Mouse (Mus musculus): ENCODE results near the gene Rassf4.

DNA sequence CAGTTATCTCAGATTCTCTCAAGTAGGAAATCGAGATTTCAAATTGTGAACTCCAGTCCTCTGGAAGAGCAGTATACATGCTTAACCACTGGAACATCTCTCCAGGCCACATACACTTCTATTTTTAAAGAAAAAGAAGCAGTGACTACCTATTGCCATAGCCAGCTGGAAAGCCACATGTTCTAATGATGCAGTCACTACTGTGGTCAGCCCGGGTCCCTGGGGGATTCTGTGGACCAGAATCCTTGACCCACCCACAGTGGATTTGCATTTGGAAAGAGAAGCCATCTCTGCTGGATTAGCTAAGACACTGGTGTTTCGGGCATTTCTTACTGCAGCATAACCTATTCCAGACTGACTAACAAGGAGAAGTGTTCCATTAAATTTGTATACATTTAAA lies 6.4 kb downstream of the Rassf4 start:
- TF ChIP-seq CTCF (IDR thresholded peaks at IDR 0.05) (no peak), POLR2A (IDR thresholded peaks at IDR 0.05; ENCODE audit: insufficient read depth, low read depth, low read length) (no peak), EP300 (IDR thresholded peaks at IDR 0.05; ENCODE audit: insufficient read depth, low read depth, low read length) (no peak)

Measured in heart, adult 2 months (tissue).